Mouse (Mus musculus) kidney, adult 8-10 months (tissue): ENCODE measurements around the gene Igf1r.

Experiments
- DNase-seq, 2 experiments: peaks; one replicate each; pipeline ENCODE4 v3.0.0; 2022

The Igf1r gene

DNA sequence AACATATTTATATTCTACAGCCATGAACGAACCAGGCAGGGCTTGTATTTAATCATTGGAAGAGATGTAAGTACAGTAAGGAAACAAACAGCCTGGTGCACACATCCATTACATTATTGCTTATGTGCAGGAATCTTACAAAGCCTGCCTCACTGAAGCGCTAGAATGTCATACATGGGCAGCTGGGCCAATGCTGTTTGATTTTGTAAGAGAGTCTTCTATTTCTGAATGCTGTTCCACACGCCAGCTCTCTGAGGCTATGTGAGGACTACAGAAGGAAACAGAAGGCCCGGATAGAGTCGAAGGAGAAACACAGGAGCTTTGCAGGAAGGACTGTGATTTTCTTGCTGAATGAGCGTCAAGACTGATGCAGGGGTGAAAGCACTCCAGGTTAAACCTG is 136.2 kb downstream of the Igf1r start:
- no peak for DNase-seq

DNA sequence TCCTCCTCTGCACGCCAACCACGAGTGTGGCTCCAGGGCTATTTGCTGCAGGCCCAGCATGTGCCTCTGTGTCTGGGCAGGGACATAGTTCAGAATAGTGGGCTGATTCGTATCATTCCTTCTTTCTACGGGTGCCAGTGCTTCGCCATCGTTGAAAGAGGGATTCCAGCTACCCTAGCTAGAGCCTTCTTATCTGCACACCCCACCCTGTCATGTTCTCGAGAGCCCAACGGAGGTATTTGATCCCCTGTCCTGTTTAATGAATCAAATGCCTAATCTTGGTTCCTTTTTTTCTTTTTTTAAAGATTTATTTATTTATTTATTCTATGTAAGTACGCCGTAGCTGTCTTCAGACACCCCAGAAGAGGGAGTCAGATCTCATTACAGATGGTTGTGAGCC is 137.1 kb downstream of the Igf1r start:
- no peak for DNase-seq

DNA sequence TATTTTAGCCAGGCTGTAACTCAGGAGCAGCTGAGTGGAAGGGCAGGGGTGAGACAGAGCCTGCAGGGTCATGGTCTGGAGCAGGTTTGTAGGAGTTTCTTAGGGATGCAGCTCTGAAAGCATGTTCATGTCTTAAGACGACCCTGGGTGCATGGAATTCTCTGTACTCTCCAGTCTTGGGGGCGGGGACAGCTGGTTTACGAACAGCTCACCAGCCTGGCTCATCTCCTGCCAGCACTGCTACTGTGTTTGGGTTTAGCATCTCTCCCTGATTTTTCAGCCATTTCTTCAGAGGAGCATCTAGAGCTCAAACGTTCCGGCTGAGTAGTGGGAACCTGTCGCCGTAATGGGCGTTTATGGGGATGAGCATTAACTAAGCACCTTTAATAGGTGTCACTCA is 137.9 kb downstream of the Igf1r start:
- no peak for DNase-seq

GRCm38 (mm10) chr7:68092304-68092978 is 139.8 kb downstream of the Igf1r start:
- DNase-seq: no peak

- DNase-seq: no peak
Measured at GRCm38 (mm10) chr7:68093817-68094216, 141.2 kb downstream of the Igf1r start.

DNA sequence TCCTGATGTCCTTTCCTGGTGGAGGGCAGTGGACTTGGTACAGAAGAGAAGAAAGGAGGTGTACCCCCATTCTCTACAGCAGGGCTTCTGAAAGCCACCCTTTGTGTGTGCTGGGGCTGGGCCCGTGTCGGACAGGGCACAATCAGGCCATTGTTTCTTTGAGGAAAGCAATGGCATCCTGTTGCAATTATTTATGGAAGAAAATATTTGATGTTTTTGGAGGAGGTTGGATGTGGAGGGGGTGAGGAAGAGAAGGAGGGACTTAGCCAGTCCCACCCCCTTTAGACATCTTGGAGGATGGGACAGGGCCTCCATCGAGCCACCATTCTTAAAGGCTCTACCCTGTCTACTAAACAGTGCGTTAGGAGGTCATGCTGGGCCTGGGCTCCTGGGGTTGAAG is 142.9 kb downstream of the Igf1r start:
- DNase-seq: no peak

DNA sequence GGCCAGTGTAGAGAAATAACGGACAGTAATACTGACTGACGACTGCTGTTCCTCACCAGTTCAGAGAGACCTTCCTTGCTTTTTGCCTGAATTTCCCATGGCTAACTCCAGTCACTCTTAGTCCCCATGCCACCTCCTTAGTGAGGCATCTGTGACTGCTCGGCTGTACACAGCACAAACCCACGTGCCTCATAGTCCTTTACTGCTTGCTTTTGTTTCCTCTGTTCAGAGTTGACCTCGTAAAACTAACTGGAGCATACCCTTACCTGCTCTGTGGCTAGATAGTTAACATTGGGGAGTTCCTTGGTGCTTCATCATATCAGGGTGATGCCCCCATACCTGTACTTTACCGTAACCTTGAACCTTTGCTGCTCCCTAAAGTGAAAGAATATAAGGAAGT is 143.8 kb downstream of the Igf1r start:
- no peak for DNase-seq

DNA sequence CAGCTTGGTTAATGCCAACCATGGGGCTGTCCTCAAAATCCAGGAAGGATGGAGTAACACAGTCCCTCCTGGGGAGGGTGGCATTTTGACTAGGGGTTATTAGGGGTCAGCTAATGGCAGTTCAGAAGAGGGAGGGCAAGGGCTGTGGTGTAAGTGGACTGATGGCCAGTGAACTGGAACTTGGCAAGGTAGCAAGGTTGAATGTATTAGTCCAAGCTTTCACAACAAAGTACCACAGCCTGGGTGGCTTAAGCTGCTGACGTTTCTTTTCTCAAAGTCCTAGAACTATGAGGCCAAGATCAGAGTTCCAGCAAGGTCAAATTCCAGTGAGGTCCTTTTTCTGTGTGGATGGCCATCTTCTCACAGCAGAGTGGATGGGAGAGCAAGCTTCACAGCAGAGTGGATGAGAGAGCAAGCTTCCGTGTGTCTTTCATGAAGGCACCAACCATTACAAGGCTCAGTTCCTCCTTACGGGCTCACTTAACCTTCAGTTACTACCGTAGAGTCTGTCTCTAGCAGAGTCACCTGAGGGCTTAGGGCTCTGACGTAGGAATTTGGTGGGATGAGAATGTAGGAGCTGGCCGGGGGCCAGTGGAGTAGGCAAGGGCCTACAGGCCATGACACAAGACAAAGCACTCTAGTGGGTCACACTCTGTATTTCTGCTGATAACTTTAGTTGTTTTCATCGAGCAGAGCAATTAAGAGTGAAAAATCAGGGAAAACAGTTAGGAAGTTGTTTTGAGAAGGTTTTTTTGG is 144.6 kb downstream of the Igf1r start:
- peak; percentile 83 to 94 for DNase-seq

- DNase-seq: no peak
Measured at GRCm38 (mm10) chr7:68098098-68098497, 145.5 kb downstream of the Igf1r start.

DNA sequence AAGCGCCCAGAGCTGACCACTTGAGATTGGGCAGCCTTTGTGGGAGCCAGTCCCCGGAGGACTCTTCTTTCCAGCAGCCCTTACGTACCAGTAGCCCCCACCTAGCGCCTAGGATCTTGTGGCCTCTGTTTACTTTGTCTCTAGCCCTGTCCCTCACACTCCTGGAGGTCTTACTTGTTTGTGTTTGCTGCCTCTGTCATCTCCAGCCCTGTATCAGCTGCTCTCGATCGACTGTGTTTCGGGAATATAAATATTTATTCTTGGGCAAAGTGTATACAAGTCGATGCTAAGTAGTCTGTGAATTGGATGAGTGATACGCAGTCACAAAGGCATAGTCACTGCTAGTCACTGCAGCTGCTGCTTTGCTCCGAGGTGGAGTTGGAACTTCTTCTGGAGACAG is 147.8 kb downstream of the Igf1r start:
- no peak for DNase-seq

DNA sequence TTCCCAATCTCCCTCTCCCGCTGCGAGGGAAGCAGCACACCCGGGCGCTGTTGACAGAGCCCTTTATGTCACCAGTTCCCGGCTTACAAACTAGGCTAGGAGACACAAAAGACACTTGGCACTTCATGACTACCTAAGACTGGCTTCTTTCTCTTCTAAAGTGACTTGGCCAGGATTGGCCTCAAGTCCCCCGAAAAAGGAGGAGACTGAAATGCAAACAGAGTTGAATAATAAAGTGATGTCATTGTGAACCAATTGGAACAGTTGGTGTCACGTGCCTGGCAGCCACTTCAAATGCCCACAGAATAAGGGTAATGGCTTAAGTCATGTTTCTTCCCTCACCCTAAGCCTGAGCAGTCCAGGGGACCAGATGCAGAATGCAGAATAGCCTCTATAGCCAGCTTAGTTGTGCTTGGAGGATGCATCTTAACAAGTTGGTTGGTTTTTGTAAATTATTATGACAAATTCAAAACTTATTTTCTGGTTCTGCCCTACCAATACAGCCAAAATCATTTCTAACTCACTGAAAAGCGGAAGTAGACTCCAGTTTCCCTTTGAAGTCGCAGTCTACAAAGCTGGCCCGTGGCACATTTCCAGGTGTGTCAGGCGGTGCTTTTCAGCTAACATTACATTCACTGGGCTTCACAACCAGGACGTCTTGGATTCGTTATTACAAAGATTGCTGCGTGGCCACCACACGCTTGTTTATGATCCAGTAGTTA is 150.0 kb downstream of the Igf1r start:
- DNase-seq: peak in 1 of 2 experiments; percentile 55

DNA sequence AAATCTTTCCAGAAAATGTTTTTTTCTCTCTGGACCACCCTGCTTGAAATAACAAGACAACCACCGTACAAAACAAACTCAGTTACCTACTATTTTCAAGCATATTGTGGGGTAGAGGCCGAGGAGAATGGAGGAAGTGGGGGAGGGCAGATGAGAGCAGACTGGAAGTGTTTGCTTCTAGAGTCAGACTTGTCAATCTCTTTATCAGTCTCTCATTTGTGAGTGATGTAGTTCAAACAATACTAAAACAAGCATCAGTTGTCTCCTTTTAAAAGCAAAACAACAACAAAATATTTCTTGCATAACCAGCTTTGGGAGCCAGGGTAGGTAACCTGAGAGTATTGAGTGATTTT is 150.5 kb downstream of the Igf1r start:
- no peak for DNase-seq

- DNase-seq: no peak
Measured at GRCm38 (mm10) chr7:68111532-68111931, 158.9 kb downstream of the Igf1r start.

DNA sequence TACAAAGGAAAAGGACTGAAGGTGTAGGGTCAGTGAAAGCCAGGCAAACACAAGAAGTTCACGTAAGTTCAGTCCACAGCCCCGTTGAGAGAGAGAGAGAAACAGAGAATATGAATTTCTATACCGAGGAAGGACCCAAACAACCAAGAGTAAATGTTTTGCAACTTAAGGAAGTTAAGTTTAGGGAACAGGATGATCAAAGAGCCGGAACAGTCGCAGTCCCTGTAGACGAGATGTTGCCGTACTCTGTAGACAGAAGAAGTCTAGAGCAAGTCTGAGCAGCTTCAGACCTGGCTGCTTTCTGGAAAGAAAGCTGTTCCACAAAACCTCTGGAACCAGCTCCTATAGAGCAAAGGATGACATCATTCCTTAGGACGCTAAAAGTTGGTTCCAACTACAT is 160.0 kb downstream of the Igf1r start:
- DNase-seq: no peak

DNA sequence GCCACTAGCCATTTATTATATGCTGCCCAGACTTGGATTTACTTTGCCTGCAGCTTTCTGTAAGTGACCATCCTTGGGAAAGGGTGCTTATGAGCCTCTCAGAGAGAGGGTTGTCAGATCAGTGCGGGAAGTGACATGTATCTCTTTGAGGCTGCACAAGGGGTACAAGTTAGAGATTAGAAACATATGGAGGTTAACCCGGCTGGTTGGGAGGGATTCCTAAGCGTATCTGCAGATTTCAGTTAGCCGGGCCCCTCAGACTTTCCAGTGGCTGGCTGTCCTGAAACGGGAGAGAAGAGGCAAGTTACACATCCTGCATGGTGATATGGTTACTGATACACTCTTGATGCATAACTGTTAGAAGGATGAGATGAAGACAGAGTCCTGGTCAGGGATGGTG is 161.7 kb downstream of the Igf1r start:
- DNase-seq: no peak

DNA sequence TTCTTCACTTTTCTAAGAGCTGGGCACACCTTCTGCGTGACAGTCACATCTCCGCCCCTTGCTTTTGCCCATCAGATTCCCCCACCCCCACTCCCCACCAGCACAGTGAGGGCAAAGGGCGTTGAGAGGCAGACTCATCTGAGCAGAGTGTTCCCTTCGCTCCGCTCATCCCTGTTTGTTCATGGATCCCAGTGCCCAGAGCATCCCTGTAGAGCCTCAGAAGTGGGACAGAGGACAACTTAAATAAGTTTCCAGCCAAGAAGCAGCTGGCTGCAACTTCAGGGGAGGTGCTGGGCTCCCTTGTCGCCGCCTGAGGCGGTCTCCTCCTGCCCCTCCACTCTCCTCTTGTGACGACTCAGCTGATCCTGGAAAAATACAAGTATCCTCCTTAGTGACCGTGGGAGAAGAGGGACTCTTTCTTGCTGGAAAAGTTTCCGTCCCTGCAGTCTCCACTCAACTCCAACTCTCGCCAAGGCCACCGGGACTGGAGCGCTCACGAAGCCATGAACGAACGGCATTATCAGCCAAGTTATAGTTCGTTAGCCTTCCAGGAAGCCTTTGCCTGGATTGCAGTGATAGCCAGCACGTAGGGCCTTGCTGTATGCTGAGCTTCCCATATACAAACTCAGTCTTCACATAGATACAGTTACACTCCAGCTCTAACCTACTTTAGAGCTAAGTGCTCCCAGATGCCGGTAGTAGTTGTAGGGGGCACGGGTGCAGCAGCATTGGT is 162.5 kb downstream of the Igf1r start:
- no peak for DNase-seq

- no peak for DNase-seq
Measured at GRCm38 (mm10) chr7:68117567-68117966, 164.9 kb downstream of the Igf1r start.

GRCm38 (mm10) chr7:68117981-68118380 is 165.4 kb downstream of the Igf1r start:
- DNase-seq: no peak

DNA sequence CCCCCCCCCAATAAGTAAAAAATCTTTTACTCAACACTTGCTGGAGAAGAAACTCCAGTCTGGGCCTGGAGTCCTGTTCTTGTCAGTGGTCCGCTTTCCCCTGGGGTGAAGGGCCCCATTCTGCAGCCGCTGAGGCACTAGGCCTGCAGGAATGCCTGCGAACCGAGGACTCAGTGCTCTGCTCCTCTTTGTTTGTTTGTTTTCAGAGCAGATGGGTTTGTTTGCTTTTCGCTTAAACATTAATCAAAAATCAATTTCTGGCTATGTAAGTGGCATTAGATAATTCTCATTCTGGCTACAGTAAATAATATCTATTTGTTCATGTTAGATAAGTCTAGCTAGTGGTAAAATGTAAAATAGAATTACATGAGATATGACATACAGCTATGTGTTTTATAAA is 167.0 kb downstream of the Igf1r start:
- DNase-seq: no peak

DNA sequence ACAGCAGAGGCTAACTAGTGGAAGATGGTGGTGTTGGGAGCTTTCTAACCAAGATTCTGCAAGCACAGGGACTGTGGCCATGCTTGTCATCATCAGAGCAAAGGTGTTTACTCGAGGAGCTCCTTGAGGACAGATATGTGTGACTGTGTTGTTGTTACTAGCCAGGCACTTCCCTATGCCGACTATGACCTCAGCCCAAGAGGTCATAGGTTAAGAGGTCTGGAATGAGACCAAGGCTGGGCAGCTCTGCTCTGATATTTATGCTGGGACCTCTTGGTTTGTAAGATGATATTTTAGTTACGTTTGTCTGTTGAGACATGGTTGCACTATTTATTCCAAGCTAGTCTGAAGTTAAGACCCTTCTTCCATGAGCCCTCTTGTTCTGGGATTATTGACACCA is 169.8 kb downstream of the Igf1r start:
- DNase-seq: no peak

DNA sequence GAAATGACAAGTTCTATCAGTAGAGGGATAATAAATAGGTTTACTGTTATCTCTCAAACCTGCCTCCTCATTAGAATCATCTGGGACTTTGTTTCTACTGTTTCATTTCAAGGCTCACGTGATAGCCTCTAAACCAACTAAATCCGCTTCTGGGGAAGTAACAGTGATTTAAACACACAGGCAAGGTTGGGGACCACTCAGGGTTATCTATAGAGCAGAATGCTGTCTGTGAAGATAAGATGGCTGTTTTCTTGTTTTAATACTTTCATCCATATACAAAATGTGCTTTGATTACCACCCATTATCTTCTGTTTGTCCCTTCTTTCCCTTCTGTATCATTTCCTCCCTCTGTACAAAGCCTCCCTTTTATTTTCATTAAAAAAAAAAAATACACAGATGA is 172.7 kb downstream of the Igf1r start:
- no peak for DNase-seq

DNA sequence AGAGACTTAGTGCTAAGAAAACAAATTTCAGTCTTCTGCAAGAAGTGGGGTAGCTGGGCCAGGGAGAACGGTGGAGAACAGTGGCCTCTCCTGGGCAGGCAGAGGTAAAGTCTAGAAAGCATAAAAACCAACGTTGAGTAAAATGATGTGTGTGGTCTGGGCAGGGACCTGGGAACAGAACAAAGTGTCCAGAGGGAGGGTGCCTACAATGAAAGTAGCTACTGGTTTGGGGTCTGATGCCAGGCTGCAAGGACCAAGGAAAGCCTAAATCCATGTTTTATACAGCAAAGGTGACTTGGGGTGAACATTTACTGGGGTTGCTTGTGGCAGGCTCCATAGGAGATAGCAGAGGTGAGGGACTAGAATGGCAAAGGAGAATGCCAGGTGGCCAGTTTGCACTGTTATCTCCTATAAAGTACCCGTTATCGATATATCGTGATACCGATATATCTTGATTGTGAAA is 175.2 kb downstream of the Igf1r start:
- DNase-seq: peak; percentile 49 to 61

GRCm38 (mm10) chr7:68128271-68128674 is 175.6 kb downstream of the Igf1r start:
- DNase-seq: no peak
